In genomic region chr10:119819740-119820139, GRCm38 (mm10) we compare ENCODE assay signal across 7 mouse cellular contexts.
DNase-seq lines count a peak whose midpoint lies in the region; ATAC-seq and TF ChIP-seq lines count a peak whose summit lies in the region.

No protein-coding gene starts in this region.

- H3K27me3 ChIP-seq in forebrain, embryonic 10.5 days (ENCODE audit: poor library complexity, severe bottlenecking), result no peaks in the 10 kb centered on the region
- H3K27me3 ChIP-seq in intestine, embryonic 16.5 days (replicated peaks; ENCODE audit: control insufficient read depth, insufficient read depth, low read length), result no peaks in the 10 kb centered on the region
- no peaks in the 10 kb centered on the region for H3K27me3 ChIP-seq in neural tube, embryonic 15.5 days (replicated peaks)

- H3K4me2 ChIP-seq in intestine, embryonic 16.5 days (ENCODE audit: low read depth, low read length), result peak overlapping the region; percentile 58
- peak overlapping the region; percentile 60 for H3K4me2 ChIP-seq in neural tube, embryonic 15.5 days

- H3K36me3 ChIP-seq in forebrain, embryonic 10.5 days (replicated peaks), result no peaks in the 10 kb centered on the region
- no peaks in the 10 kb centered on the region for H3K36me3 ChIP-seq in intestine, embryonic 16.5 days (ENCODE audit: control insufficient read depth, insufficient read depth, low read length)
- H3K36me3 ChIP-seq in neural tube, embryonic 15.5 days, result no peaks in the 10 kb centered on the region

- peak overlapping the region; percentile 58 for H3K4me3 ChIP-seq in layer of hippocampus, adult 2 months
- H3K4me3 ChIP-seq in forebrain, embryonic 10.5 days, result peak overlapping the region; percentile 7; the same call in 1 of the 2 replicates
- peak overlapping the region; percentile 31 for H3K4me3 ChIP-seq in intestine, embryonic 16.5 days (ENCODE audit: low read length)
- peak overlapping the region; percentile 48 for H3K4me3 ChIP-seq in neural tube, embryonic 15.5 days (replicated peaks)

- no peak for ATAC-seq in intestine, embryonic 16.5 days
- ATAC-seq in neural tube, embryonic 15.5 days (ENCODE audit: low FRiP score), result no peak; the same call in 1 of the 2 replicates
- no peak for ATAC-seq in inflammation-experienced regulatory T-cells, adult 6 months

- H3K4me1 ChIP-seq in forebrain, embryonic 10.5 days, result peaks cover 37% of the 10 kb centered on the region
- peaks cover 6% of the 10 kb centered on the region; the same call in 1 of the 2 replicates for H3K4me1 ChIP-seq in intestine, embryonic 16.5 days (ENCODE audit: control insufficient read depth, insufficient read depth, low read length)
- peaks cover 39% of the 10 kb centered on the region for H3K4me1 ChIP-seq in neural tube, embryonic 15.5 days

- DNase-seq in layer of hippocampus, adult 2 months (ENCODE audit: low spot score in 2 of 2), result no peak
- no peak for DNase-seq in layer of hippocampus, adult 11-12 months (ENCODE audit: low spot score)
- no peak for DNase-seq in forebrain, embryonic 10.5 days (ENCODE audit: extremely low spot score, low spot score)
- DNase-seq in ovary, postnatal 36 days (ENCODE audit: low spot score), result no peak

- 59% methylated on average over 5 of the region's 5 CpGs for WGBS in forebrain, embryonic 10.5 days
- WGBS in intestine, embryonic 16.5 days, result 27% methylated on average over 5 of the region's 5 CpGs
- 8% methylated on average over 5 of the region's 5 CpGs for WGBS in neural tube, embryonic 15.5 days

- 0 out of 2 replicates have a peak overlapping the region, but pooled peaks have one; percentile 21 for H3K9ac ChIP-seq in intestine, embryonic 16.5 days (ENCODE audit: low read depth, low read length)
- H3K9ac ChIP-seq in neural tube, embryonic 15.5 days (replicated peaks), result peak overlapping the region; percentile 57

- H3K27ac ChIP-seq in layer of hippocampus, adult 2 months, result peak overlapping the region; percentile 93
- 0 out of 2 replicates have a peak overlapping the region, but pooled peaks have one; percentile 26 for H3K27ac ChIP-seq in forebrain, embryonic 10.5 days
- no peak overlapping the region for H3K27ac ChIP-seq in intestine, embryonic 16.5 days (ENCODE audit: low read length)
- H3K27ac ChIP-seq in neural tube, embryonic 15.5 days (replicated peaks), result peak overlapping the region; percentile 88

- no peak for TF ChIP-seq CTCF in layer of hippocampus, adult 2 months (conservative IDR thresholded peaks at IDR 0.05)

- no peaks in the 10 kb centered on the region for H3K9me3 ChIP-seq in forebrain, embryonic 10.5 days
- no peaks in the 10 kb centered on the region for H3K9me3 ChIP-seq in intestine, embryonic 16.5 days (ENCODE audit: control insufficient read depth, low read length)
- no peaks in the 10 kb centered on the region for H3K9me3 ChIP-seq in neural tube, embryonic 15.5 days (replicated peaks)

Comparison
In these comparisons a context has a peak if more than half of its experiments do, and no peak if none do; other contexts are left out.
1. H3K4me3 ChIP-seq: peak in every context shown above with its lines; median percentile 58 in layer of hippocampus, adult 2 months; 48 in neural tube, embryonic 15.5 days; 31 in intestine, embryonic 16.5 days; 7 in forebrain, embryonic 10.5 days.